Mouse (Mus musculus) megakaryocyte progenitor cell, adult 5-6 weeks (primary cell): ENCODE data around the gene Pnpla2. TPM values are rescaled to one million over a fixed set of nuclear protein-coding genes. Genes with fewer than 3 reads are reported as not detected.
A peak's percentile ranks its signal among the peaks of the same experiment; 100 is the strongest.
"Not testable (repeated sequence)": the region's sequence is repeated elsewhere in the genome, so short reads cannot be mapped to it uniquely, and the experiment has no call there.

Experiments
- ATAC-seq: replicated peaks from 2 replicates; pipeline ENCODE4 v1.8.0; 2016; ENCODE audit warnings: mild to moderate bottlenecking, moderate TSS enrichment, inconsistent platforms; ENCODE audit not compliant: poor library complexity
- total RNA-seq, 2 experiments: library from RNA; stranded (forward) in 1 of 2; stranded (reverse) in 1 of 2; fragments of 157-497, 149-512 nt in 1 of 2; fragments of 200-1000 nt in 1 of 2; gene quantifications; 2 replicates each; pipeline versions ENCODE4 v1.2.3 to v1.2.4; 2015 to 2017

Pnpla2 gene
- total RNA-seq (2015) (44.5 and 44.9 TPM in 2 replicates), total RNA-seq (2017) (15.6 and 20.1 TPM in 2 replicates)

DNA sequence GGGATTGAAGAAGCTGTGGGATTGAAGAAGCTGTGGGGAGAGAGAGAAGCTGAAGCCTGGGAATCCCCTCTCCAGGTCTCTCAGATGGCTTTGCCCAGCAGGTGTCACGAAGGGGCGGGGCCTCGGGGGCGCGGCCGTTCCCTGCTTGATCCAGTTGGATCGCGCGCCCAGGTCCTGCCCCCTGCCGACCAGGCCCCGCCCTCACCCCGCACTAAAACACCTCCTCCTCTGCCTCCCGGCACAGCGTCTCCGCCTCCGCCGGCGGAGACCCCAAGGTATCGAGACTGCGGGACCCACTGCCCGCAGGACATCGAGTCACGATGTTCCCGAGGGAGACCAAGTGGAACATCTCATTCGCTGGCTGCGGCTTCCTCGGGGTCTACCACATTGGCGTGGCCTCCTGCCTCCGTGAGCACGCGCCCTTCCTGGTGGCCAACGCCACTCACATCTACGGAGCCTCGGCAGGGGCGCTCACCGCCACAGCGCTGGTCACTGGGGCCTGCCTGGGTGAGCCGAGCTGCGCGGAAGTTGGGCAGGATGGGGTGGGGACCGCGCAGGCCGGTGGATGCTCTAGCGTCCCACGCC lies at the start of gene Pnpla2:
Gene Pnpla2, plus strand, starts transcription at position 232 of the 585 bp plus-strand sequence.
- ATAC-seq = peak; percentile 74

GRCm38 (mm10) chr7:141405466-141405865 lies 49.5 kb upstream of the Pnpla2 start:
- ATAC-seq = no peak

DNA sequence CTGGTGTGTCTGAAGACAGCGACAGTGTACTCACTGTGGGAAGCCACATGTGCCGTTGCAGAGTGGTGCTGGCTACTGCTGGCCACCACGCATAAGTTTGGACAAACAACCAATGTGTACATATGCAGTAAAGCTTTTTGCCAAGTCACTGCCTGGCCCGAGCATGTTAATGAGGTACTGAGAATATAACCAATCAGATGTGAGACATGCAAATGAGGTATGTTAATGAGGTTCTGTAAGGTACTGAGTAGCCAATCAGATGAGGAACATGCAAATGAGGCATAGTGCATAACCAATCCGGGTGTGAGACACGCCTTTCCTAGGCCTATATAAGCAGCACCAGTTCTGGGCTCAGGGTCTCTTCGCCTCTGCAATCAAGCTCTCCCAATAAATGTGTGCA lies 47.3 kb upstream of the Pnpla2 start:
- not testable (repeated sequence) for ATAC-seq

DNA sequence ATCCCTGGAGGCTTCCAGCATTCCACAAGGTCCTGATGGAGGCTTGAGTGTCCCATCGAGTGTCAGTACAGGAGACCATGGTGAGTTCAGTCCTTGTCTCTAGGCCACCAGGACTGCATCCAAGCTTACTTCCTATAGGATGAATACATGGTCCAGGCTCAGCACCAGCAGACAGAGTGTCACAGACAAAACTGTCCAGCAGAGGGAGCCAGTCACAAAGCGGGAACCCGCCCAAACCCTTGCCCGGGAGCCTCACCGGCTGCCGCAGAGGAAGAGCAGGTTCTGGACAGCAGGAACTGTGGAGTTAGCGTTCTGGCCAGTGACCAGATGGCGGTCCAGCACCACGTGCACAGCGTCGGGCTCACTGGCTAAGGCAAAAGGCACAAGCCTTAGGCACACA lies 46.2 kb upstream of the Pnpla2 start:
- ATAC-seq = peak; percentile 93

DNA sequence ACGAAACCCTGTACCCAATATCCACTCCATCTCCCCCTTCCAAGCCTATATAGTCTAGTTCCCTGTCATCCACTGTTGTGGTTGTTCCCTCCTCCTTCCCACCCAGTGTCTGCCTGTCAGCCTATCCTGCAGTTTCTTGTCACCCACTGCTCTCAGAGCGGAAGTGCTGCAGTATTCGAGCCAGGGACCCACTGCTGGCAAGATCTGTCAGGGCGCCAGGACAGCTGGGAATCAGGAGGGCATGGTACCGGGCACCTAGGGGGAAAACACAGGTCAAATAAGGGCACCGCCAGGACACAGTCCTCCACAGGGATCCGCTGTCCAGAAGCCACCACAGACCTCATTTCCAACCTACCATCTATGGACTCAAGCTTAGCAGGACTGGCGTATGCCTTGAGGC lies 44.4 kb upstream of the Pnpla2 start:
- ATAC-seq = no peak

DNA sequence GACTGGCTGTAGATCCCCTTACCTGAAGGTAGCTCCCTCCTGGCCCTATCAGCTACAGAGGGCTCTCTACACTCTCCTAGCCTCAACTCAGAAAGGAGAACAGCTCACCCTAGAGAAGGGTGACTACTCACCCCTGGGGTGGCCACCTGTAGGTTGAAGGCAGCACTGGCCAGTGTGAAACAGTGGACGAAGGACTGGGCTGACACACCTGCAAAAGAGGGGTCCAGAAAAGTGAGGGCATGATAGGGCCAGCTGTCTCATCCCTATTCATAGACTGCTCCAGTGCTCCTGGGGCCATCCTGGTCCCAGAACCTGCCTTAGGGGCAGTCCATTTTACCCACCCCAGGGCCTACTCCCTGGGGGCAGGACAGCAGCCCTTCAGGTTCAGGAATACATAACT lies 43.3 kb upstream of the Pnpla2 start:
- no peak for ATAC-seq

DNA sequence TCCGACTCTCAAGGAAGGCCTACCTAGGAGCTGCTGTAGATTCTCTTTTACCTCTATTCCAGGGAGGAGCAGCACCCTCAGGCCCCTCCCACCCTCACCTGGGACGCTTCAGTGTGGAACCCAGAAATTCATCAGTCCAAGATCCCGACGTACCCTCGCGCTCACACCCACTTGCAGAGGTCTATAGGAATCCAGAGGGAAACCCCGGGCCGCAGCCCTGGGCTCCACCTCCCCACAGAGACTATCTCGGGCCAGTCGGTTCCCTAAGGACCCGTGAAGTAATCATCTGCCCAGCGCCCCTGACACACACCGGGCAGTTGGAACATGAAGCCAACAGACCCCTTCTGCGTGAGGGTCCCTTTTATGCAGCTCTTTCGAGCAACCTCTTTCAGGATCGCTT lies 41.7 kb upstream of the Pnpla2 start:
- no peak for ATAC-seq

DNA sequence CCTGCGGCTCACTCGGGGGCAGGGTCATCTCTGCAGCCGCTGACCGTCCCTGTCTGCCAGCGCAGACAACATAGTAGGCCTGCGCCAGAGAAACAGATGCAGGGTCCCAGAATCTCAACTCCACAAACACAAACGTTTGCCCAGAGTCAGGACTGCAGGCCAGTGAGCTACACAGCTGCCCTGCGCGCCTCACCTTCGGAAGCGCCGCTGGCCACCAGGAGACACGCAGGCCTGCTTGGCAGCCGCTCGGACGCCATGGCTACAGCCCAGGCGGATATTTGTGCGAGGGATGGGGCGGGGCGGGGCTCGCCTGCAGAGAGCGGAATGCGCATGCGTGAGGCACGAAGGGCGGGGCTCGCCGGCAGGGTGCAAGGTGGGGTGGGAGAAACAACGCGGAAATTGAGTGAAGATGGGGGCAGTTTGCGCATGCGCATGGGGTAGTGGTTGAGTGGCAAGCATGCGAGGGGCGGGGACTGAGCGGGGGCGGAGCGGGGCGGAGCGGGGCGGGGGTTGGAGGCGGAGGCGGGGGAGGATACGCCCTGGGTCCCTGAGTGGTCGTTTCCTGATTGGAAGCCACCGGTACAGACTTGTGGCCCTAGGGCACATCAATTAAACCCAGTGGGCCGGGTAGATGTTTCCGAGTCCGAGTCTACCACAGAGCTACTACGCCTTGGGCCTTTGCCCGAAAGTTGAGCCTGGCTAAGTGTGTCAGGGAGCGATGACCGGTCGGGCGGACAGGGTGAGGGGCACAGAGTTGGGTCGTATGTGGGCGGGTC lies 41.0 kb upstream of the Pnpla2 start, which contains the start of gene Gatd1:
Gene Gatd1, minus strand, starts transcription at position 328 of the 776 bp plus-strand sequence.
- peak; percentile 88 for ATAC-seq

DNA sequence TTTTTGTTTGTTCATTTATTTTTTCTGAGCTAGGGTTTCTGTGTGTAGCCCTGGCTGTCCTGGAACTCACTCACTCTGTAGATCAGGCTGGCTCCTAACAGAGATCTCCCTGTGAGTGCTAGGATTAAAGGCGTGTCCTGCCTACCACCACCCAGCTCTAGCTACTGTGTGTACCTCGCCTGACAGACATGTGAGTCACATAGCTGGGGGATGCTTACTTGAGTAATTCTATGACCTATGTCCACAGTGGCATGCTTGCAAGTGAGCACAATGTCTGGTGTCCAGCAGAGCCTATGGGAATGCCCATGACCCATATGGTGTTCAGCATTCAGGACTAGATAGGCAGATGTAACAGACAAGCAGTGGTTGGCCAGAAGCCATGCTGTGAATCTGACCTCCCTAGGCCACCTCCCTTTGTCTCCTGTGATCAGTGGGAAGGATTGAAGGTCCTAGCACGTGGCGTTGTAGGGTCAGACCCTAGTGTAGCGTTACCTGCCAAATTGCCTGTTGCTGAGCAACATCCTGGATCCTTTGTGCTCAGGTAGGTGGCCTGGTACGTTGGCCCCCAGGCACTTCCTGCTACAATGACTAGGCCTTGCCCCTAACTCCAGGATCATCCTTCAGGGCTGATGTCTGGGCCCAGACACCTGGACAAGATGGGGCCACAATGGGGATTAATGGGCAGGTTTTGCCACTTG lies 38.7 kb upstream of the Pnpla2 start:
- no peak for ATAC-seq

DNA sequence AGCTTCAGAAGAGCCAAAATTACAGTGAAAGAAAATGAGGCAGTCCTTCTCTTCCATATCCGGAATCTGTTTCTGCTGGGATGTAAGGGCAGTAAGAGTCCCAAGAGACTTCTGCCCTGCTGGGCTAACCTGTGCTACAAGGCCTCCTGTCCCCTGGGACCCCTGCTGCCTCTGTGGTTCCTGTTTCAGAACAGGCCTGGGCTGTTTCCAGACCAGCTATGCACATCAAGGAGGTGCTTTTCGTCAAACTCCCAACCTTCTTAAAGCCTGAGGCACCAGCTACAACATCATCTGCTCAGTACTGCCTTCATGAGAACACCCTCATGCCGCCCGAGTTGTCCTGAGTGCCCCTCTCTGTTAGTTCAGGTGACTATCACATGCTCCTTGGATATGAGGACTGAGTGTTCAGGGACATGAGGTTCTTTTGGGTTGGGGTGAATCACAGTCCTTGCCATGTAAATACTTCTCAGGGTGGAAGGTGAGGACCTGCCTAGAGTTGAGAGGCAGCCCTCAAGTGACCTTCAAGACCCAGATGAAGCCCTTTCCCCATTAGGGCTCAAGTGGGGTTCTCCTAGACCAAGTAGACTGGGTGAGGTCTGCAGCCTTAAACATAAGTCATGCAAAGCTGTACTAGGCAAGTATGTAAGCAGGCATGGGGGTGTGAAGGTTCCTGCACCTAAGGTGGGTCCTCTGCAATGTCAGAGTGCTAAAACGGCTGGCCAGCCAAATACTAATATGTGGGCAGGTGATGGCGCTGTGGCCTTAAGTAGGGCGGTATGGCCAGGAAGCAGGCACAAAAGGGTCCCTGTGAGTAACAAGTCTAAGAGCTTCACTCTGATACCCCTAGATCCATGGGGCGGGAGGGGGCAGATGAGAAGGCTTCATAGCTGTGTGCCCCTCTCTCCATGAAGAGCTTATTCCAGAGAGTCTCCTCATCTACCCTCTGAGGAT lies 37.0 kb upstream of the Pnpla2 start:
- ATAC-seq = no peak

DNA sequence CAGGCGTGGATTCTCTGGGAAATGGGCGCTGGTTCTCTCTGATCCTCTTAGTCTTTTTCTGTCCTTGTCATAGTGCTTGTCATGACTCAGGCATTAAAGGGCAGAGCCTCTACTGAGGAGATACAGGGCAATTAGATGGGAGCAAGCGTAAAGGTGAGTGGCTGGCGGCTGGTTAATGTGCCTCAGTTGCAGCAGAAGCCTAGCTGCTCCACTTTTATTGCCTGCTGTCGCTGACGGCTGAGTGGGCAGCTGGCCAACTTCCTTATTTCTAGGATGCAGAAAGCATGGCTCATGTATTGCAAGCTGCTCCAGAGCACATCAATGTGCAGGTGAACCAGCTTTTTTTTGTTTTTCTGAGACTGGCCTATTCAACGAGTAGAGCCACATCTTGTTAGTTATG lies 36.0 kb upstream of the Pnpla2 start:
- no peak for ATAC-seq

DNA sequence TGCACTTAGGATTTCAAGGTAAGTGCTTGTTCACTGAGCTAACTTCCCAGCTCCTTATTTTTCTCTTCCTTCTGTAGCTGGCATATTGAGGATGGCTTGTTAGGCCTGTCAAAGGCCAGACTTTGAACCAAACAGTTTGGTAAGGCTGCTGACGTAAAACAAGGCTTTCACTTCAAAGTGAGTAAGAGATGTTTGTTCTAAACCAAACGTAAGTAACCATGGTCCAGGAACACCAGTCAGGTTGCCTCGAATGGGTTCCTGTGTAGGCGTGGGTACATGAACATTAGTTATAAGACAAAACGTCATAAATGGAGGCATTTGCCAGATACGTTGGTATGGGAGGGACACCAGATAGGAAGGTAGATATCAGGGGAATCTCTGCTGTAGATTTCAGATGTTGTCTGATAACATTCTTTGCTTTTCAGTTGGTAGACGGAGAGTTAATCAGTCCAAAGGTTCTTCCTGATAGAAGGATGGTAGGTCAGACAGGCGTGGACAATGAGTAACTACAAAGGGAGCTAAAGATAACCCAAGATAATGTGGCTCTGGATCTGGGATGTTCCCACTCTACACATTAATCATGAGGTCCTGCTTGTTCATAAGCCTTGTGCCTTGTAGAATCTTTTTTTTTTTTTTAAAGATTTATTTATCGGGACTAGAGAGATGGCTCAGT lies 34.8 kb upstream of the Pnpla2 start:
- no peak for ATAC-seq

- no peak for ATAC-seq
Observed at GRCm38 (mm10) chr7:141423811-141424210, 31.2 kb upstream of the Pnpla2 start.

DNA sequence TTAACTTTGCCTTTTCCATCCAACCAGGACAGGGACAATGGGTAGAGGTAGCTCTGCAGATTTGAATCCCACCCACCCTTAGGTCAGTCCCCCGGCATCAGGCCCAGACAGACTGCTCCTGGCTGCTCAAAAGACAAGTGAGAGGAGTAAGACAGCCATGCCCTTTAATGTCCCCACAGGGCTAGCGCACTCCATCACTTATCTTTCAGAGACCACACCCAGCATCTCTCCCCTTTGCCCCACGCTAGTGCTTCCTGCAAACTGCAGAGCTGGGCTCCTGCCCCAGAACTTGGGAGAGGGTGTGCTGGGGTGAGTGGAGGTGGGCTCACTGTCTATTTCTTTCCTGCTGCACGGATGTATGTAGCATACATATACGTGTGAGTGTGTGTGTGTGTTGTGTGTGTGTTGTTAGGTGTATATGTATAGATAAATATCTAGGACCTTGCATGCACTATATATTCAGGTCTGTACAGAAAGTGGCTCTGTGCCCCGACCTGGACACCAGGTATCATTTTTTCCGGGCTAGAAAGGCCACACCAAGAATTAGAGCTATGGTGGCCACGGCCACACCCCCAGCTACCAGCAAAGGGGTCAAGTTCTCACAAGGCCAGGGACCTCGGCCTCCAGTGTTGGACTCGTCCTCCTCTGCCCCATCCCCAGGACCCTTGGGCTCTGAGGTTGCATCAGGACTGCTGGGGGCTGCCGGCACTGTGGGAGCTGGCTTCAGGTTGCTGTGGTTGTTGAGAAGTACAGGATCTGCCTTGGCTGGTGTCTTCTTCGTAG lies 27.9 kb upstream of the Pnpla2 start:
- peak; percentile 41; the same call in 1 of the 2 replicates for ATAC-seq

DNA sequence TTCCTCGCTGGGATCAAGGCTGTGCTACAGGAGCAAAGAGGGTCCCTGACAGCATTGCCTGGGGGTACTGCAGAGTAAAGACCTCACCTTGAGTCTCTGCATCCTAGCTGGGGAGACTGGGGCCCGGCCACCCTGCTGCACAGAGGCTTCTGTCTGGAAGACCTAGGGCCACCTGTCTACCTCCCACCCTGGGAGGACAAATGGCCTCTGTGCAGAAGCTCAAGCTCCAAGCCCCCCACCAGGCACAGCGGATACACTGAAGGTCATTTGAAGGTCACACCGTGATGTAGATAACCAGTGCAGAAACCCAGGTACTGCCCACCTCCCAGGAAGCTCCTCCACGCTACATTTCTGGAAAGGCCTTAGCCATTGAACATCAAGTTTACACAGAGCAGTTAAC lies 26.3 kb upstream of the Pnpla2 start:
- ATAC-seq = no peak

DNA sequence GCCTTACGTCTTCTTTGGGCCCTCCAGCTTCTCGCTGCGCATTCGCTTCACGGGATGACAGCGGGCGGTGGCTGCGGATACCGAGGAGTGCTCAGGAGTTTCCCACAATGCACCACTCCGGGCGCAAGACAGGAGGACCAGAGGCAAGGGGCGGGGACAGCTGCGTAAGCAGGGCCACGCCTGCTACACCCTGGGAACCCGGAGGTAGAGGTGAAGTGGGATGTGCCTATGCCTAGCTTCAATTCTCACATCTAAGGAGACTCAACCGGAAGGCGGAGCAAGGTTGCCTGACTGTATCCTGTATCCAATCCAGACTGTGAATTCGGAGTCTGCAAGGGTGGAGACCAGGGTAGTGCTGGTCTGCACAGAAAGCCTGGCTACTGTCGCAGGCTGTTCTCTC lies 25.7 kb upstream of the Pnpla2 start, which contains the start of gene Cend1:
Gene Cend1, minus strand, starts transcription at position 182 of the 400 bp plus-strand sequence.
- ATAC-seq = peak; percentile 34; the same call in 1 of the 2 replicates

DNA sequence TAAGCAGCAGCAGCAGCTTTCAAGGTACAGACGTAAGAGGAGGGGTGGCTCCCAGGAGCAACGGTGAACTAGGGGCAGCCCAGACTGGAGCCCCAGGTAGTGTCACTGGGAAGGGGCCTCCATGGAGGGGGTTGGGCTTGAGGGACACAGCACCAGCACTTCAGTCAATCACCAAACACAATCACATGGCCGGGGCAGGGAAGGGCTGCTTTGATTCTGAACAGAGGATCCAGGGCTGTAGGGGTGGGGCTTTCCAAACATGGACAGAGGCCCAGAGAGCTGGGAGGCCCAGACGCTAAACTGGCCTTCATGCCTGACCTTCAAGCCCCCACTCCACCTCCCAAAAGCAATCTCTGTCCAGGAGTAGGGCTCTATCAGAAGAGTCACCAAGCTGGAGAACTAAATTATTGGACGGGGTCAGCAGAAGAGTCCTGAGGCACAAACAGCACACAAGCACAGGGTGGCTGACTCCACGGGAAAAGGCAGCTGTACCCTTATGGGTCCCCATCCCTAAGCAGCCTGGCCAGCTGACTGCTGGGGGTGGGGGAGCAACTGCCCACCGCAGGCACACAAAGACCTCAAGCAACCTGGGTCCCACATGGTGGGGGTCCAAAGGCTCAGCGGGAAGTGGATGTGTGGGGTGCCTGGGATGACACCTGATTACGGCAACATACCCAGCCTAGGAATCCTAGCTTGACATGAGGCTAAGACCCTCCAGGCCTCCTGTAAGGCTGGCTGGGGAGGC lies 25.0 kb upstream of the Pnpla2 start:
- no peak for ATAC-seq

DNA sequence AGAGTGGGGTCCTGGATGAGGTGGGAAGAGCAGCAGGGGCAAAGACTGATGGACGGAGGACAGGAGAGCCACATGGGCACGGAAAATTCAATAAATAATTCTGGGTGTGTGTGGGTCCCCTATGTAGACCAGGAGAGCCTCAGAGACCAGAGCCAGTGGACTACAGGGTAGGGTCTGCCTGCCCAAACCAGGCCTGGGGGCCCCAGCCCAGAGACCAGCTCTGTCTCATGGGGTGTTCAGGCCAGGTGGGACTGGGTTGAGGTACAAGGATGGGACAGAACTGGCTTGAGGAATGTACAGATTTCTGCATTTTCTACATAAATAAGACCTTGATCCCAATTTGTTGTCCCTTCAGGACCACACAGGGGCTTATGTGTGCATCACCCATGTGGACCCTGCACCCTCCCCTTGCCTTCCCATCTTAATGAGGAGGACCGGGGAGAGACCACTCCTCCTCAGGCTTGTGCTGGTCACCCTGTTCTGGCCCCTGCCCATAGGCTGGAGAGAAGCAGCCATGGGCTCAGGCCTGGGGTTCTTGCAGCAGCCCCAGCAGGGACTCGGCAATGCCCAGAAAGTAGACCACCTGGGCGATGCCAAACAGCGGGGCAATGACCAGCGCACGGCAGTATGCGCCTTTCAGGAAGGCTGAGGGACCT lies 24.3 kb upstream of the Pnpla2 start:
- ATAC-seq = no peak
